Mouse (Mus musculus): ENCODE results near the gene Dnaaf5.

DNA sequence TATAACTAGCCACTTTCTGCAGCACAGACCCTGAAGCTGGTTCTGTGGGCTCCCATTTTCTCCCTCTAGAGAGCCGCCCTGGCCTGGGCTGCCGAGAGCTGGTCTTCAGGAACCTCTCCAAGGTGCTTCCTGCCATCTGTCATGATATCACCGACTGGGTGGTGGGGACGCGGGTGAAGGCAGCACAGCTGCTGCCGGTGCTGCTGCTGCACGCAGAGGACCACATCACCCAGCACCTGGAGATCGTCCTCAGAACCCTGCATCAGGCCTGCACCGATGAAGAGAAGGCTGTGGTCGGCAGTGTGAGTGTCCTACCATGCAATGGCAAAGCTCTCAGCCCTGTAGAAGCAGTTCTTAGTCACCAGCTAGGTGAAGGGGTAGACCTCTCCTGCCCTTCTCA lies 11.6 kb downstream of the Dnaaf5 start:
- no peak for TF ChIP-seq CTCF (conservative IDR thresholded peaks at IDR 0.05; ENCODE audit: low read length)
- no peak for TF ChIP-seq NANOG (IDR thresholded peaks at IDR 0.05; ENCODE audit: borderline replicate concordance, low read length)
